Mouse (Mus musculus) frontal cortex, postnatal 10 days (tissue): Measurements from ENCODE around the gene Slc35b2.

ENCODE experiments used
- DNase-seq, 2 experiments: peaks; one replicate each; pipeline ENCODE4 v3.0.0; 2022; ENCODE audit warnings: low spot score in 2 of 2, mixed read lengths in 1 of 2

The Slc35b2 gene

GRCm38 (mm10) chr17:45564531-45565084 is 934 bp downstream of the Slc35b2 start:
- no peak for DNase-seq

- no peak for DNase-seq
Measured at GRCm38 (mm10) chr17:45565103-45565502, 1.4 kb downstream of the Slc35b2 start.

- no peak for DNase-seq
Measured at GRCm38 (mm10) chr17:45566031-45566359, 2.3 kb downstream of the Slc35b2 start.

GRCm38 (mm10) chr17:45566360-45567161 is 2.9 kb downstream of the Slc35b2 start:
- DNase-seq = no peak

- no peak for DNase-seq
Measured at GRCm38 (mm10) chr17:45567162-45567601, 3.5 kb downstream of the Slc35b2 start.

- DNase-seq = no peak
Measured at GRCm38 (mm10) chr17:45568990-45569389, 5.3 kb downstream of the Slc35b2 start.

GRCm38 (mm10) chr17:45569999-45570398 is 6.3 kb downstream of the Slc35b2 start:
- no peak for DNase-seq

- peak; percentile 78 for DNase-seq
Measured at GRCm38 (mm10) chr17:45572103-45573086, 8.7 kb downstream of the Slc35b2 start.

- DNase-seq = peak; percentile 99
Measured at GRCm38 (mm10) chr17:45573087-45573779, 9.6 kb downstream of the Slc35b2 start, which contains the start of gene Hsp90ab1. Gene Hsp90ab1 (minus strand): TSS chr17:45573271.

- DNase-seq = peak; percentile 95 to 97
Measured at GRCm38 (mm10) chr17:45573780-45574123, 10.1 kb downstream of the Slc35b2 start.

GRCm38 (mm10) chr17:45574129-45574761 is 10.6 kb downstream of the Slc35b2 start:
- peak; percentile 79 to 83 for DNase-seq

- no peak for DNase-seq
Measured at GRCm38 (mm10) chr17:45575123-45575897, 11.6 kb downstream of the Slc35b2 start.

- no peak for DNase-seq
Measured at GRCm38 (mm10) chr17:45578242-45578641, 14.6 kb downstream of the Slc35b2 start.

GRCm38 (mm10) chr17:45578843-45579242 is 15.2 kb downstream of the Slc35b2 start:
- DNase-seq = no peak

- no peak for DNase-seq
Measured at GRCm38 (mm10) chr17:45579554-45579953, 15.9 kb downstream of the Slc35b2 start.

GRCm38 (mm10) chr17:45580958-45581477 is 17.3 kb downstream of the Slc35b2 start:
- DNase-seq = no peak

GRCm38 (mm10) chr17:45581567-45581983 is 17.9 kb downstream of the Slc35b2 start:
- peak in 1 of 2 experiments; percentile 62 for DNase-seq

- no peak for DNase-seq
Measured at GRCm38 (mm10) chr17:45582188-45582587, 18.5 kb downstream of the Slc35b2 start.

- DNase-seq = no peak
Measured at GRCm38 (mm10) chr17:45582715-45583355, 19.2 kb downstream of the Slc35b2 start.
